Mouse (Mus musculus): ENCODE measurements around the gene Rce1.
"Not testable (repeated sequence)": the region's sequence is repeated elsewhere in the genome, so short reads cannot be mapped to it uniquely, and the experiment has no call there.

Gene Rce1

GRCm38 (mm10) chr19:4613464-4614304 lies 11.8 kb downstream of the Rce1 start:
- DNase-seq (ENCODE audit: low spot score) = no peak

GRCm38 (mm10) chr19:4612181-4612961 lies 13.1 kb downstream of the Rce1 start:
- no peak for DNase-seq (ENCODE audit: low spot score)

GRCm38 (mm10) chr19:4610109-4610508 lies 15.3 kb downstream of the Rce1 start:
- no peak for DNase-seq (ENCODE audit: low spot score)

GRCm38 (mm10) chr19:4608511-4608910 lies 16.9 kb downstream of the Rce1 start:
- no peak for DNase-seq (ENCODE audit: low spot score)

GRCm38 (mm10) chr19:4607406-4607805 lies 18.0 kb downstream of the Rce1 start:
- DNase-seq (ENCODE audit: low spot score) = no peak

GRCm38 (mm10) chr19:4605654-4606053 lies 19.8 kb downstream of the Rce1 start:
- DNase-seq (ENCODE audit: low spot score) = no peak

GRCm38 (mm10) chr19:4603801-4604723 lies 21.4 kb downstream of the Rce1 start:
- DNase-seq (ENCODE audit: low spot score) = peak; percentile 73

GRCm38 (mm10) chr19:4602459-4602858 lies 23.0 kb downstream of the Rce1 start:
- DNase-seq (ENCODE audit: low spot score) = no peak

- no peak for DNase-seq (ENCODE audit: low spot score)
Measured at GRCm38 (mm10) chr19:4596071-4596470, 29.4 kb downstream of the Rce1 start.

- no peak for DNase-seq (ENCODE audit: low spot score)
Measured at GRCm38 (mm10) chr19:4593792-4594522, 31.5 kb downstream of the Rce1 start.

GRCm38 (mm10) chr19:4590025-4590424 lies 35.4 kb downstream of the Rce1 start:
- peak; percentile 15 for DNase-seq (ENCODE audit: low spot score)

GRCm38 (mm10) chr19:4589081-4589480 lies 36.4 kb downstream of the Rce1 start:
- no peak for DNase-seq (ENCODE audit: low spot score)

GRCm38 (mm10) chr19:4588430-4588829 lies 37.0 kb downstream of the Rce1 start:
- no peak for DNase-seq (ENCODE audit: low spot score)

- no peak for DNase-seq (ENCODE audit: low spot score)
Measured at GRCm38 (mm10) chr19:4587426-4587825, 38.0 kb downstream of the Rce1 start.

GRCm38 (mm10) chr19:4586783-4587182 lies 38.7 kb downstream of the Rce1 start:
- DNase-seq (ENCODE audit: low spot score) = not testable (repeated sequence)

- DNase-seq (ENCODE audit: low spot score) = no peak
Measured at GRCm38 (mm10) chr19:4583856-4584255, 41.6 kb downstream of the Rce1 start.

- DNase-seq (ENCODE audit: low spot score) = no peak
Measured at GRCm38 (mm10) chr19:4579296-4579695, 46.1 kb downstream of the Rce1 start.

- no peak for DNase-seq (ENCODE audit: low spot score)
Measured at GRCm38 (mm10) chr19:4578799-4579198, 46.6 kb downstream of the Rce1 start.

GRCm38 (mm10) chr19:4573241-4573640 lies 52.2 kb downstream of the Rce1 start:
- DNase-seq (ENCODE audit: low spot score) = no peak
